Mouse (Mus musculus): ENCODE data around the gene Hist1h3g. TPM values are rescaled to one million over a fixed set of nuclear protein-coding genes. Genes with fewer than 3 reads are reported as not detected.

Gene Hist1h3g
- total and polyA plus RNA-seq, 2 experiments from 2014 or later, result 262 TPM; not detected in 1

GRCm38 (mm10) chr13:23516822-23517602 is 18.2 kb upstream of the Hist1h3g start:
- Histone ChIP-seq H3K4me2 (ENCODE audit: low read depth, low read length, poor library complexity, severe bottlenecking) (peak overlapping the region; percentile 72), H3K27me3 (ENCODE audit: insufficient read depth, low read length) (no peaks in the 10 kb centered on the region), H3K27ac (ENCODE audit: low read depth, low read length) (no peak overlapping the region), H3K9me3 (ENCODE audit: low read length) (no peaks in the 10 kb centered on the region), H3K36me3 (ENCODE audit: insufficient read depth, low read length) (no peaks in the 10 kb centered on the region), H3K4me1 (ENCODE audit: insufficient read depth, low read length) (peaks cover 5% of the 10 kb centered on the region; the same call in 1 of the 2 replicates), H3K9ac (replicated peaks; ENCODE audit: low read length, poor library complexity, severe bottlenecking) (no peak overlapping the region), H3K4me3 (ENCODE audit: low read depth, low read length) (peak overlapping the region; percentile 47)
- ATAC-seq (ENCODE audit: low FRiP score), result peak; percentile 74
- peak; percentile 81 for DNase-seq (ENCODE audit: low spot score)
- under 1% methylated on average over 19 of the region's 19 CpGs for WGBS
- TF ChIP-seq CTCF (IDR thresholded peaks at IDR 0.05), result no peak

GRCm38 (mm10) chr13:23517603-23518294 is 17.5 kb upstream of the Hist1h3g start:
- Histone ChIP-seq H3K36me3 (ENCODE audit: insufficient read depth, low read length) (no peaks in the 10 kb centered on the region), H3K9me3 (ENCODE audit: low read length) (no peaks in the 10 kb centered on the region), H3K4me3 (ENCODE audit: low read depth, low read length) (peak overlapping the region; percentile 47), H3K27ac (ENCODE audit: low read depth, low read length) (no peak overlapping the region), H3K4me2 (ENCODE audit: low read depth, low read length, poor library complexity, severe bottlenecking) (peak overlapping the region; percentile 72), H3K4me1 (ENCODE audit: insufficient read depth, low read length) (peaks cover 5% of the 10 kb centered on the region; the same call in 1 of the 2 replicates), H3K27me3 (ENCODE audit: insufficient read depth, low read length) (no peaks in the 10 kb centered on the region), H3K9ac (replicated peaks; ENCODE audit: low read length, poor library complexity, severe bottlenecking) (no peak overlapping the region)
- under 1% methylated on average over 27 of the region's 27 CpGs for WGBS
- no peak for TF ChIP-seq CTCF (IDR thresholded peaks at IDR 0.05)
- DNase-seq (ENCODE audit: low spot score) (peak; percentile 87), ATAC-seq (ENCODE audit: low FRiP score) (peak; percentile 92)

- WGBS, result 1% methylated on average over 6 of the region's 6 CpGs
- Histone ChIP-seq H3K9me3 (ENCODE audit: low read length) (no peaks in the 10 kb centered on the region), H3K4me1 (ENCODE audit: insufficient read depth, low read length) (peaks cover 5% of the 10 kb centered on the region; the same call in 1 of the 2 replicates), H3K27ac (ENCODE audit: low read depth, low read length) (no peak overlapping the region), H3K27me3 (ENCODE audit: insufficient read depth, low read length) (no peaks in the 10 kb centered on the region), H3K36me3 (ENCODE audit: insufficient read depth, low read length) (no peaks in the 10 kb centered on the region), H3K4me2 (ENCODE audit: low read depth, low read length, poor library complexity, severe bottlenecking) (peak overlapping the region; percentile 72), H3K4me3 (ENCODE audit: low read depth, low read length) (peak overlapping the region; percentile 47), H3K9ac (replicated peaks; ENCODE audit: low read length, poor library complexity, severe bottlenecking) (no peak overlapping the region)
- TF ChIP-seq CTCF (IDR thresholded peaks at IDR 0.05), result no peak
- ATAC-seq (ENCODE audit: low FRiP score) (no peak), DNase-seq (ENCODE audit: low spot score) (no peak)
Observed at GRCm38 (mm10) chr13:23518295-23518603, 17.0 kb upstream of the Hist1h3g start.

GRCm38 (mm10) chr13:23518885-23519284 is 16.3 kb upstream of the Hist1h3g start:
- Histone ChIP-seq H3K27me3 (ENCODE audit: insufficient read depth, low read length) (no peaks in the 10 kb centered on the region), H3K9me3 (ENCODE audit: low read length) (no peaks in the 10 kb centered on the region), H3K36me3 (ENCODE audit: insufficient read depth, low read length) (no peaks in the 10 kb centered on the region), H3K4me1 (ENCODE audit: insufficient read depth, low read length) (peaks cover 5% of the 10 kb centered on the region; the same call in 1 of the 2 replicates), H3K4me2 (ENCODE audit: low read depth, low read length, poor library complexity, severe bottlenecking) (peak overlapping the region; percentile 72), H3K27ac (ENCODE audit: low read depth, low read length) (no peak overlapping the region), H3K9ac (replicated peaks; ENCODE audit: low read length, poor library complexity, severe bottlenecking) (no peak overlapping the region), H3K4me3 (ENCODE audit: low read depth, low read length) (peak overlapping the region; percentile 47)
- 0 out of 2 replicates have a peak, but pooled peaks have one; percentile 32 for ATAC-seq (ENCODE audit: low FRiP score)
- TF ChIP-seq CTCF (IDR thresholded peaks at IDR 0.05), result no peak
- 0% methylated on average over 6 of the region's 6 CpGs for WGBS
- DNase-seq (ENCODE audit: low spot score), result peak; percentile 81

GRCm38 (mm10) chr13:23519416-23519815 is 15.8 kb upstream of the Hist1h3g start:
- ATAC-seq (ENCODE audit: low FRiP score) (peak; percentile 28; the same call in 1 of the 2 replicates), DNase-seq (ENCODE audit: low spot score) (peak; percentile 90)
- no peaks in the 10 kb centered on the region for H3K27me3 ChIP-seq (ENCODE audit: insufficient read depth, low read length)
- no peaks in the 10 kb centered on the region for H3K36me3 ChIP-seq (ENCODE audit: insufficient read depth, low read length)
- TF ChIP-seq CTCF (IDR thresholded peaks at IDR 0.05), result no peak
- no peak overlapping the region for H3K9ac ChIP-seq (replicated peaks; ENCODE audit: low read length, poor library complexity, severe bottlenecking)
- H3K4me2 ChIP-seq (ENCODE audit: low read depth, low read length, poor library complexity, severe bottlenecking), result peak overlapping the region; percentile 72
- H3K4me3 ChIP-seq (ENCODE audit: low read depth, low read length), result peak overlapping the region; percentile 47
- H3K27ac ChIP-seq (ENCODE audit: low read depth, low read length), result no peak overlapping the region
- peaks cover 5% of the 10 kb centered on the region; the same call in 1 of the 2 replicates for H3K4me1 ChIP-seq (ENCODE audit: insufficient read depth, low read length)
- whole genome bisulfite sequencing, result under 1% methylated on average over 10 of the region's 10 CpGs
- no peaks in the 10 kb centered on the region for H3K9me3 ChIP-seq (ENCODE audit: low read length)

GRCm38 (mm10) chr13:23521703-23522102 is 13.5 kb upstream of the Hist1h3g start:
- Histone ChIP-seq H3K4me1 (ENCODE audit: insufficient read depth, low read length) (no peaks in the 10 kb centered on the region; the same call in 1 of the 2 replicates), H3K4me2 (ENCODE audit: low read depth, low read length, poor library complexity, severe bottlenecking) (peak overlapping the region; percentile 23), H3K27me3 (ENCODE audit: insufficient read depth, low read length) (no peaks in the 10 kb centered on the region), H3K9ac (replicated peaks; ENCODE audit: low read length, poor library complexity, severe bottlenecking) (no peak overlapping the region), H3K36me3 (ENCODE audit: insufficient read depth, low read length) (no peaks in the 10 kb centered on the region), H3K27ac (ENCODE audit: low read depth, low read length) (no peak overlapping the region), H3K9me3 (ENCODE audit: low read length) (no peaks in the 10 kb centered on the region), H3K4me3 (ENCODE audit: low read depth, low read length) (no peak overlapping the region)
- ATAC-seq (ENCODE audit: low FRiP score), result no peak
- no peak for TF ChIP-seq CTCF (IDR thresholded peaks at IDR 0.05)
- peak; percentile 81 for DNase-seq (ENCODE audit: low spot score)
- WGBS, result under 1% methylated on average over 14 of the region's 14 CpGs
